Comparison of ENCODE assay signal across 8 mouse cellular contexts in the genomic region with DNA sequence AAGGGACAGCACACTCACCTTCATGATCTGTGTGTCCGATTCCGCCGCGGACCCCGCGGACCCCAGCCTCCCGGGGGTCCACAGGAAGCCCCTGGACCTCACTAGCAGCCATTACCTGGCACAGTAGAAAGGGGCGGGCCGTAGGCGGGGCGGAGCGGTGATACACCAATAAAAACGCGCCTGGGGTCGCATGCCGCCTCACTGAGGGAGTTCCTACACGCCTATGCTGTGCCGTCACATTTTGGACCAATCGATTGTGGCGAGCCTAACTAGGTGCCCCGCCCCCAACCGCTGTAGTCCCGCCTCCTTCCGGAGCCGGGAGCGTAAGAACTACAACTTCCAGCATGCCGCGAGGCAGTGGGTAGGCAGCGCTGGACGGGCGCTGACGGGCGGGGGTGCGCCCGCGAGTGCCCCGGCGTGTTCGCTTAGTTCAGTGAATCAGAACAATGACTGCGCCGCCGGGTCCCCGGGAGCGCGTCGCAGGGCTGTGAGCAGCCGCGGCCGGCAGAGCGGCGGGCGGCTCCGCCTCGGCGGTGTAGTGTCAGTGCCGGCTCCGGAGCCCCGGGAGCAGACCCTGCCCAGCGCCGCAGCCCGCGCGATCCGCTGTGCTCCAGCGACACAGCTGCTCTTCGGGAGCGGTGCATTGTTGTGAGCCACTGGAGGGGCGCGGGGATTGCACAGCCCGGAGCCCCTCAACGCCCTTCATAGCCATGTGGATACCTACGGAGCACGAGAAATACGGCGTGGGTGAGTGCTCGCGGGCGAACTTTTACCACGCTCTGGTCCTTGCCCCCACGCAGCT. TPM values are rescaled to one million over a fixed set of nuclear protein-coding genes. Genes with fewer than 3 reads are reported as not detected.
DNase-seq lines count a peak whose midpoint lies in the region; ATAC-seq lines count a peak whose summit lies in the region.

A gene (minus strand): TSS at position 255 of the 802 bp plus-strand sequence.
A gene (plus strand): TSS at position 305 of the 802 bp plus-strand sequence.

- H3K9me3 ChIP-seq in heart, embryonic 13.5 days, result no peaks in the 10 kb centered on the region
- H3K9me3 ChIP-seq in liver, embryonic 12.5 days (replicated peaks), result no peaks in the 10 kb centered on the region
- no peaks in the 10 kb centered on the region for H3K9me3 ChIP-seq in stomach, embryonic 15.5 days

- peaks cover 12% of the 10 kb centered on the region; the same call in 1 of the 2 replicates for H3K4me1 ChIP-seq in brown adipose tissue, adult 24 weeks (ENCODE audit: control insufficient read depth, insufficient read depth, insufficient read length, low read length)
- H3K4me1 ChIP-seq in heart, embryonic 13.5 days, result peaks cover 41% of the 10 kb centered on the region
- H3K4me1 ChIP-seq in liver, embryonic 12.5 days, result peaks cover 17% of the 10 kb centered on the region
- peaks cover 12% of the 10 kb centered on the region; the same call in 1 of the 2 replicates for H3K4me1 ChIP-seq in stomach, embryonic 15.5 days

- peak within 1 kb of the TSS; percentile 90 for H3K4me3 ChIP-seq in brown adipose tissue, adult 24 weeks (ENCODE audit: insufficient read depth, low read depth, low read length)
- H3K4me3 ChIP-seq in heart, embryonic 13.5 days, result peak within 1 kb of the TSS; percentile 91
- H3K4me3 ChIP-seq in liver, embryonic 12.5 days, result peak within 1 kb of the TSS; percentile 80
- H3K4me3 ChIP-seq in stomach, embryonic 15.5 days (replicated peaks), result peak within 1 kb of the TSS; percentile 92

- WGBS in heart, embryonic 13.5 days, result under 1% methylated on average over 80 of the region's 80 CpGs
- under 1% methylated on average over 80 of the region's 80 CpGs for WGBS in liver, embryonic 12.5 days (ENCODE audit: insufficient replicate concordance)
- under 1% methylated on average over 79 of the region's 80 CpGs for WGBS in stomach, embryonic 15.5 days

- peak; percentile 99 for DNase-seq in CD4-positive, CD25-positive, alpha-beta regulatory T cell, adult 2 months (ENCODE audit: low read depth, low spot score)
- DNase-seq in fat pad, adult 2 months (ENCODE audit: extremely low read depth, low read depth, low spot score), result peak; percentile 91
- peak; percentile 100 for DNase-seq in kidney, postnatal 10 days
- DNase-seq in natural killer cell, adult 2 months (ENCODE audit: low spot score in 2 of 2), result peak; percentile 98 to 99

- no peaks in the 10 kb centered on the region for H3K27me3 ChIP-seq in heart, embryonic 13.5 days (replicated peaks)
- H3K27me3 ChIP-seq in liver, embryonic 12.5 days (replicated peaks), result peaks cover 36% of the 10 kb centered on the region
- H3K27me3 ChIP-seq in stomach, embryonic 15.5 days (replicated peaks), result no peaks in the 10 kb centered on the region

- H3K9ac ChIP-seq in heart, embryonic 13.5 days, result peak within 1 kb of the TSS; percentile 89
- peak within 1 kb of the TSS; percentile 70 for H3K9ac ChIP-seq in liver, embryonic 12.5 days
- peak within 1 kb of the TSS; percentile 61 for H3K9ac ChIP-seq in stomach, embryonic 15.5 days

- H3K27ac ChIP-seq in brown adipose tissue, adult 24 weeks (replicated peaks; ENCODE audit: low read depth, low read length), result peak within 1 kb of the TSS; percentile 46
- peak within 1 kb of the TSS; percentile 82 for H3K27ac ChIP-seq in heart, embryonic 13.5 days (replicated peaks)
- no peak within 1 kb of the TSS; the same call in 1 of the 2 replicates for H3K27ac ChIP-seq in liver, embryonic 12.5 days
- peak within 1 kb of the TSS; percentile 81 for H3K27ac ChIP-seq in stomach, embryonic 15.5 days

- H3K36me3 ChIP-seq in heart, embryonic 13.5 days, result no peaks in the 10 kb centered on the region
- no peaks in the 10 kb centered on the region for H3K36me3 ChIP-seq in liver, embryonic 12.5 days
- no peaks in the 10 kb centered on the region for H3K36me3 ChIP-seq in stomach, embryonic 15.5 days

- peak; percentile 96 for ATAC-seq in heart, embryonic 13.5 days (ENCODE audit: extremely low read depth, insufficient number of reproducible peaks, low FRiP score, low TSS enrichment)
- ATAC-seq in liver, embryonic 12.5 days, result peak; percentile 98
- peak; percentile 99 for ATAC-seq in stomach, embryonic 15.5 days (ENCODE audit: insufficient read depth, low FRiP score, low read depth)

- peak within 1 kb of the TSS; percentile 85 for H3K4me2 ChIP-seq in heart, embryonic 13.5 days
- H3K4me2 ChIP-seq in liver, embryonic 12.5 days, result peak within 1 kb of the TSS; percentile 97
- peak within 1 kb of the TSS; percentile 97 for H3K4me2 ChIP-seq in stomach, embryonic 15.5 days

RNA-seq across cellular contexts. Expression of the first gene that starts in this region (rescaled TPM):
- polyA plus RNA-seq in brown adipose tissue, adult 24 weeks (2012; ENCODE audit: insufficient read depth, insufficient read length, missing spikeins), result 6.1 and 9.6 TPM in 2 replicates
- polyA plus RNA-seq in heart, embryonic 13.5 days (2015; fragmentation: Nextera tagmentation; extraction: Ambion mirVana), result 27.8 and 30.4 TPM in 2 replicates
- polyA plus RNA-seq in liver, embryonic 12.5 days (2016; fragmentation: Nextera tagmentation; extraction: Ambion mirVana), result 11.6 and 12.1 TPM in 2 replicates
- polyA plus RNA-seq in stomach, embryonic 15.5 days (2015; fragmentation: Nextera tagmentation; extraction: Ambion mirVana), result 32.4 and 34.2 TPM in 2 replicates

RNA-seq across cellular contexts. Expression of the second gene that starts in this region (rescaled TPM):
- 2.6 and 3.3 TPM in 2 replicates for polyA plus RNA-seq in brown adipose tissue, adult 24 weeks (2012; ENCODE audit: insufficient read depth, insufficient read length, missing spikeins)
- polyA plus RNA-seq in heart, embryonic 13.5 days (2015; fragmentation: Nextera tagmentation; extraction: Ambion mirVana), result 6.2 and 6.9 TPM in 2 replicates
- 2.2 and 2.6 TPM in 2 replicates for polyA plus RNA-seq in liver, embryonic 12.5 days (2016; fragmentation: Nextera tagmentation; extraction: Ambion mirVana)
- 7.8 and 7.9 TPM in 2 replicates for polyA plus RNA-seq in stomach, embryonic 15.5 days (2015; fragmentation: Nextera tagmentation; extraction: Ambion mirVana)
